Mouse (Mus musculus): ENCODE measurements around the gene Ccnl2.

Ccnl2 gene

DNA sequence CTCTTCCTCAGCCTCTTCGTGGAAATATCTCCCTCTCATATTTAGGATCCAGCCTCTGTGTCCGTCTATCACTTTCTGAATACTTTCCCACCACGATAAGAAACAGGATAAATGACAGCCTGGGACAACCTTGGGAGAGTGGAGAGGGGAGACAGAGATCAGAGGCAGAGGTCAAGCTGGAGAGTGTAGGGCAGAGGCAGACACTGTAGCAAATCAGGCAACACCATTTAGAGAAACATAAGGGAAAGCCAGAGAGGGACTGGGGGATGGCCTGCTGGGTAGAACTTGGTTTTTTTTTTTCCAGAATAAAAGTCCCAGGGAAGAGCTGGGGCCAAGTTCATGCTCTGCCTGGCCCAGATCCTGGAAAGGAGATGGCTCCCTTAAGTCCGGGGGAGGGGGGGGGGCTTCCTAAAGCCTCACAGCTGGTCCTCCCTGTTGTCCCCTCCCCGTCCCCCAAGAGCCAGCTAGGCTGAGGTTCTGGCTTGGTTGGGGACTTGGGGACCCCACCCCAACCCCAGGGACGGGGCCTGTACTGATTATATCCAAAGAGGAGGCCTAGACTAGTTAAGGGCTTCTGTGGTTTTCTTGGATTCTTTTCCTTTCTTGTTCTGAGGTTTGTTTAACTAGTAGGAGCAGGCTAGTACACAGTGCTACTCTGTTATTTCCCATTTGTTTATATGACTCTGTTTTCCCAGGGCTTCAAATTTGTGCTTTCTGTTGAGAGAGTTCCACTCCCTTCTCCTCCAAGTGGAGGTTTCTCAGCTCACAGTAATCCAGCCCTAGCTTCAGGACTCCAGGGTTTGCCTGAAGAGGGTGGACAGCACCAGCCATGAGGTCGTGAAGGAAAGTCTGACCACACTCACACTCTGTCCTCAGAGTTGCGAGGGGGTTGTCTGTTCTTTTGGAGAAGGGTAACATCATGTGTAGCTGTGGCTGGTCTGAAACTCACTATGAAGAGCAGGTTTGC lies 26.2 kb downstream of the Ccnl2 start:
- peak; percentile 80 for DNase-seq (ENCODE audit: low read depth, low spot score)

- peak; percentile 94 for DNase-seq (ENCODE audit: low read depth, low spot score)
These were observed 27.2 kb downstream of the Ccnl2 start, which contains the start of gene Mxra8 for GRCm38 (mm10) chr4:155839483-155839910. TSS of gene Mxra8 (plus strand) at chr4:155839680.

DNA sequence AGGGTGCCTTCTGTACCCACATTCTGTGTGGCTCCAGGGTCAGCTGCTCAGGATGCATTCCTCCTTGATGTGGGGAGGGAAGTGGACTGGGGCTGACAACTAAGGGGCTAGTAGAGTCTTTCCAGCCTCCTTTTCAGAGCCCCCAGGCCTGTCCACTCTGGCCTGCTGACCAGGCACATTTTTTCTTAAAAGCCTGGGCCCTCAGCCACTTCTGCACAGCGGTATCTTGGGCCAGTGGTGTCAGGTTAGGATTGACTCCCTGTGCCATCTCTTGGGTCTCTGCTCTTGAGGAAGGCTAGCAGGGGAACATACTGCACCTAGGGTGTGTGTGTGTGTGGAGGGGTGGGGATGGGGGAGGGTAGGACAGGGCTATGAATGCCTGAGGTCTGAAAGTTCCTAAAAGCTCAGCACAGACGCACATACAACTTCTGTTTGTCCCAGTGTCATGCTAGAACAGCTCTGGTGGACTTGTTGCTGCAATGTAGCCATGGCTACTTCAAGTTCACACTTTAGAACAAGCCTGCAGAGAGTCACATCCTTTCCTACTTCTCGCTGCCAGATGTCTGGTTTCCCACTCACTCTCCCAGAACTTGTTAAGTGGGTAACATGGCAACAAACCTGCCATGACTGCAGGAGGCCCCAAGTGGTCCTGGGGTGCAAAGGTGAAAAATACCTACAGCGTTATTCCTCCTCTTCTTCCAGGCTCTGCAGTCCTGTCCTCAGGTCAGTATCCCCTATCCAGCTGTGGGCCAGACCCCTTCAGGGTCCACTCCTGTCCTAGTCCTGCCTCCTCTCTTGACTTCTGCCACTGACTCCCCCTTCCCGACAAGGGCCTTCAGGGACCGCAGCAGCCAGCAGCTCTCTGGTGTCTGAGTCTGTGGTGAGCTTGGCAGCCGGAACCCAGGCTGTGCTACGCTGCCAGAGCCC lies 28.1 kb downstream of the Ccnl2 start:
- DNase-seq (ENCODE audit: low read depth, low spot score): peak; percentile 76

GRCm38 (mm10) chr4:155841003-155841454 lies 28.7 kb downstream of the Ccnl2 start:
- peak; percentile 61 for DNase-seq (ENCODE audit: low read depth, low spot score)

DNA sequence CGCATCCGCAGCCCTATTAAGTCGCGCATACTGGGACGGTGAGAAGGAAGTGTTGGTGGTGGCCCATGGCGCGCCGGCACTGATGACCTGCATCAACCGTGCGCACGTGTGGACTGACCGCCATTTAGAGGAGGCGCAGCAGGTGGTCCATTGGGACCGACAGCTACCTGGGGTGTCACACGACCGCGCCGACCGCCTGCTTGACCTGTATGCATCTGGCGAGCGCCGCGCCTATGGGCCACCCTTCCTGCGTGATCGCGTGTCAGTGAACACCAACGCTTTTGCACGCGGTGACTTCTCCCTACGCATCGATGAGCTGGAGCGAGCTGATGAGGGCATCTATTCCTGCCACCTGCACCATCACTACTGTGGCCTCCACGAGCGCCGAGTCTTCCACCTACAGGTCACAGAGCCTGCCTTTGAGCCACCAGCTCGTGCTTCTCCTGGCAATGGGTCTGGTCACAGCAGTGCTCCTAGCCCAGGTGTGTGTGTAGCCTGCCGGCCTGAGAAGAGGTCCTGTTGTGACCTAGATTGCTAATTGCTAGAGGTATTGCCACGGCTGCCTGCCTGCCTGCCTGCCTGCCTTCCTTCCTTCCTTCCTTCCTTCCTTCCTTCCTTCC lies 29.5 kb downstream of the Ccnl2 start:
- no peak for DNase-seq (ENCODE audit: low read depth, low spot score)

- no peak for DNase-seq (ENCODE audit: low read depth, low spot score)
These were observed 30.9 kb downstream of the Ccnl2 start for GRCm38 (mm10) chr4:155843231-155843630.

DNA sequence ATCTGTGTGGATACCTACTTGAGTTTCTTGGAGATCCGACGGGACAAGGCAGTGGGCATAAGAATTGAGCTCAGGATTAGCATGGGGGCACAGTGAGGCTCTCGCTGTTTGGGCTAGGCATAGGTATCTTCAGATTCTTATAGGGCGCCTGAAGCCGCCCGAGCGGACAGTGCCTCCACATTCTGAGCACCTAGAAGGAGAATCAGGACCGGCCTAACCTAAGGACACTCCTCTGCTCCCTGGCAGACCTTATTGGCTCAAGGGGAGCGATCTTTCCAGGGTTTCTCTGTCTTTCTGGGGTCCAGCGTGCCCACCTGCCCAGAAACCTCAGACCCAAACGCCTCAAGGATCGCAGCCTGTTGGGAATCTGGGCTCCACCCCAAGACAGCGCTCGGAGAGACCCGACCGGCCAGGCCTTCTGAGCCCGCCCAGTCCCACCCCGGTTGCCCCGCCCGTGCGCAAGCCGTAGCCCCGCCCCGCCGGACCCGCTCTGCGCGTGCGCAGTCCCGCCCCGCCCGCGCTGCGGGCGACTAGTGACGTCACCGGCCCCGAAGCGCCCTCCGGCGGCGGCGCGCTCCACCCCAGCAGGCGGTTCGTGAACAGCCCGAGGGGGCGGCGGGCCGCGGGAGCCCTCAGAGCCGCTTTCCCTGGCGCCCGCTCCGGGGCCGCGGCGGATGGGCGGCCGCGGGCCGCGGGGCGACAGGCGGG lies 34.7 kb downstream of the Ccnl2 start, which contains the start of gene Dvl1:
Gene Dvl1, plus strand, starts transcription at position 532 of the 708 bp plus-strand sequence.
- DNase-seq (ENCODE audit: low read depth, low spot score): peak; percentile 96

DNA sequence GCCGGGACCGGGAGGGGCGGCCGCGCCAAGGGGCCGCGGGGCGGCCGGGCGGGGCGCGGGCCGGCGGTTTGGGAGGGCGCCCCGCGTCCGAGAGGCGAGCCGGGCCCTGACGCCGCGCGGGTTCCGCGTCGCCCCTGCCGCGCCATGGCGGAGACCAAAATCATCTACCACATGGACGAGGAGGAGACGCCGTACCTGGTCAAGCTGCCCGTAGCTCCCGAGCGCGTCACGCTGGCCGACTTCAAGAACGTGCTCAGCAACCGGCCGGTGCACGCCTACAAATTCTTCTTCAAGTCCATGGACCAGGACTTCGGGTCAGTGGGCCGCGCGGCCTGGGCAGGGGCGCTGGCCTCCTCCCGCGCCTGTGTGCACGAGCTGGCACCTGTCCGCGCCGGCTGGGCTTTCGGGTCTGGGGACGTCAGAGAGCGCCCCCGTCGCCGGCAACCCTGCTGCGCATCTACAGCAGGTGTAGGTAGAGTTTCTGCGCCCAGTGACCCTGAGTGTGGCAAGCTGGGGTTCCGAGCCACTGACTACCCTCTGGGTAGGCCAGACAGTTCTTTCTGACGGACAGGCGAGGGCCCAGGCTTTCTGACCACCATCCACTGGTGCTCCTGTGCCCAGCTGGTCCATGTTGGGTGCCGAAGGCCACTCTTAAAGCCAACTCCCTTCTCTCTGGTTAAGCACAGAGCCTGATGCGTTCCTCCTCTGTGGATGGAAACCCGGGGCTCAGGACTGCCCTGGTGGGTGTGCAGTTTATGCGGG lies 35.5 kb downstream of the Ccnl2 start:
- peak; percentile 70 for DNase-seq (ENCODE audit: low read depth, low spot score)

- peak; percentile 87 for DNase-seq (ENCODE audit: low read depth, low spot score)
These were observed 36.3 kb downstream of the Ccnl2 start for GRCm38 (mm10) chr4:155848434-155849095.

DNA sequence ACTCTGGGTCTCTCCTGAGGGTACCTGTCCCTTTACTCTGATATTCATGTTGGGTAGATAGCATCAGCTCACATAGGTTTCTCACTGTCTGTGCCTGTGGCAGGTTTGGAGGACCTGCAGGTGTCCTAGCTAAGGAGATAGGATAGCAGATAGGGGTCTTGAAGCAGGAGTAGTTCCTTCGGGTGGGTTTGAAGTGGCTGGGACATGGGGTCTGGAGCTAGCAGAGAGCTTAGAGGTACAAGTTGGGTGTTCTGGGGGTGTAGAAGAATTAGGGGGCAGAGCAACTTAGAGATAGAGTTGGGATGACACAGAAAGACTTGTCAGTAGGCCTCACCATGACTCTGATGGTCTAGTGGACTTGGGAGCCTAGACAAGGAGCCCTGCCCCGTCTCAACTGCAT lies 37.1 kb downstream of the Ccnl2 start:
- no peak for DNase-seq (ENCODE audit: low read depth, low spot score)

GRCm38 (mm10) chr4:155849792-155850451 lies 37.6 kb downstream of the Ccnl2 start:
- DNase-seq (ENCODE audit: low read depth, low spot score): no peak

DNA sequence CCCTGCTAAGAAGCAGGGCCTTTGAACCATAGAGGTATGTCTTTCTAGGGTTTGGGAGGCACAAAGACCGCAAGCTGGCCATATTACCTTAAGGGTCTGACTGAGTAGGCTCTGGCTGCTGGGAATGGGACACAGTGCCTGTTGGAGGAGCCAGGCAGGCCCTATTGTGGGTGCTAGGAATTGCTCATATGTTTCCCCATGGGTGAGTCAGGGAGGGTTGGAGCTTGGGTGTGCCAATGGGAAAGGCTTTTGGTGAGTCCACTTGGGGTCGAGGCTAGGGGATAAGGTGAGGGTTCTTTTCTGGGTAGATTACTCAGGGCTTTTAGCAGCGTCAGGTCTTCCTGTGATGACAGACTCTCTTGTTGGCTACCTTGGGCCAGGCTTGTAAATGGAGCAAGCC lies 39.1 kb downstream of the Ccnl2 start:
- no peak for DNase-seq (ENCODE audit: low read depth, low spot score)

- no peak for DNase-seq (ENCODE audit: low read depth, low spot score)
These were observed 39.7 kb downstream of the Ccnl2 start for GRCm38 (mm10) chr4:155851951-155852411.

DNA sequence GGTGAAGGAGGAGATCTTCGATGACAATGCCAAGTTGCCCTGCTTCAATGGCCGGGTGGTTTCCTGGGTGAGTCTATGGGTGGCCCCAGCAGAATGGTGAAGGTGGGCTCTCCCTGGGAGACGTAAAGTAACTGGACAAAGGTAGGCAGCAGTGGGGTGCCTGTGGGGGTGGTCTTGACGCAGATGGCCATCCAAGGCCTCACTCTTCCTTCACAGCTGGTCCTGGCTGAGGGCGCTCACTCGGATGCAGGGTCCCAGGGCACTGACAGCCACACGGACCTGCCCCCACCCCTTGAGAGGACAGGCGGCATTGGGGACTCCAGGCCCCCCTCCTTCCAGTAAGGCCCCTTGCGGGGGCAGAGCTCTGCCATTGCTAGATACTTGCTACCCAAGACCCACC lies 41.1 kb downstream of the Ccnl2 start:
- no peak for DNase-seq (ENCODE audit: low read depth, low spot score)

DNA sequence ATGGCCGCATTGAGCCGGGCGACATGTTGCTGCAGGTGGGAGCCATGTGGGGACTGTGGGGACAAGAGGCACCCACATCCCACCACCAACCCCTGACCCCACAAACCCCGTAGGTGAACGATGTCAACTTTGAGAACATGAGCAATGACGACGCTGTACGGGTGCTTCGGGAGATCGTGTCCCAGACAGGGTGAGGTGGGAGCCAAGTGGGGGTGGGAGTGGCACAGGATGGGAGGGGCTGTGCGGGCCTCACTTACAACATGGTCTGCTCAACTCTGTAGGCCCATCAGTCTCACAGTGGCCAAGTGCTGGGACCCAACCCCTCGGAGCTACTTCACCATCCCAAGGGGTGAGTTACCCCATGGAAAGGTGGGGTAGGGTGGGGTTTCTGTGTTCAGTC lies 42.7 kb downstream of the Ccnl2 start:
- no peak for DNase-seq (ENCODE audit: low read depth, low spot score)

DNA sequence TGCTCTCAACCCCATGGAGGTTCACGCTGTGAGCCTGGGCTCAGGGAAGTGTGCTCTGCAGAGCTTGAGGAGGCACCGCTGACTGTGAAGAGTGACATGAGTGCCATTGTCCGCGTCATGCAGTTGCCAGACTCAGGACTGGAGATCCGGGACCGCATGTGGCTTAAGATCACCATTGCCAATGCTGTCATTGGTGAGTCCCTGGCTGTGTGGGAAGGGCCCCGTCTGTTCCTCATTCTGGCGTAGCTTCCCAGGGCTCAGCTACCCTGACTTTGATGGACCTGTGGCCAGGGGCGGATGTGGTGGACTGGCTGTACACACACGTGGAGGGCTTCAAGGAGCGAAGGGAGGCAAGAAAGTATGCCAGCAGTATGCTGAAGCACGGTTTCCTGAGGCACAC lies 43.8 kb downstream of the Ccnl2 start:
- no peak for DNase-seq (ENCODE audit: low read depth, low spot score)

DNA sequence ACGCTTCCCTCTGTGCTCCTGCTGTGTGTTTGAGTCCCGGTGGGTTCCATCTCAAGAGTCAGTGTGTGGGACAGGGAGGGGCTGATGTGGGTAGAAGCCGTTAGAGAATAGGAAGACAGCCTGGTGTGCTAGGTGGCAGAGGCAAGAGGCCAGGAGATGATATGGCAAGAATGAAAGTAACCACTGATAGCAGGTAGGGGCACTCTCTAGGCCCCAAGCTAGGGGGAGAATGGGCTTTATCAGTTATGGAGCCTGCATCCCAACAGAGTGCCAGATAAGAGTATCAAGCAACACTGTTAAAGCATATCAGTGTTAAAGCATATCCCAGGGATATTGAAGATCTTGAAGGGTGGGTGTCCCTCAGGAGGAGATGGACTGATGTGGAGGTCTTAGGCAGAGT lies 44.6 kb downstream of the Ccnl2 start:
- DNase-seq (ENCODE audit: low read depth, low spot score): no peak

DNA sequence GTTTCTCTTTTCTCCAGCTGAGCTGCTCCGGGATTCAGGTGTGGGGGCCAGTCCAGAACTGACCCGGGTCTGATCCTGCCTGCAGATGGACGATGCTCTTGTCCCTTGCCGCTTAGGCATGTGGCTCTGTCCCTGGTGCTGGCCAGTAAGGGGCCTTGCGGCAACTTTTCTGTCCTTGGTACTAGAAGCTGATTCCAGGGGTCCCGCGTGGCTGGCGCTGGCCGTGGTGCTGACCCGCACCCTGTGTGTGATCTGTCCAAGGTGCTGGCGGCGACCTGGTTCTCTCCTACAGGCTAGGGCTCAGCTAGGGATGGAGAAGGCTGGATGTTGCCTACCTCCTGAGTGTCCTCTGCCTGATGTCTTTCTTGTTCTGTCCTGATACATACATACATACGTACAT lies 47.0 kb downstream of the Ccnl2 start:
- no peak for DNase-seq (ENCODE audit: low read depth, low spot score)

GRCm38 (mm10) chr4:155861787-155862186 lies 49.5 kb downstream of the Ccnl2 start:
- no peak for DNase-seq (ENCODE audit: low read depth, low spot score)

All from skeletal muscle tissue, adult 2 months (tissue).